Mouse (Mus musculus) intestine, embryonic 15.5 days (tissue): ENCODE results near the gene Tsga10ip. TPM values are rescaled to one million over a fixed set of nuclear protein-coding genes. Genes with fewer than 3 reads are reported as not detected.
A peak's percentile ranks its signal among the peaks of the same experiment; 100 is the strongest.

ENCODE experiments used
- ATAC-seq: fragments of 200-750 bp; cut with Nextera tagmentation; 2 replicates; pipeline ENCODE4 v1.8.0; 2017; ENCODE audit warnings: moderate TSS enrichment, moderate library complexity
- H3K27ac ChIP-seq: fragments of 300-500 bp; sonication (generic); 2 replicates; pipeline ENCODE4 v1.5.1; 2015; ENCODE audit warnings: mild to moderate bottlenecking, inconsistent platforms
- H3K27me3 ChIP-seq: fragments of 300-500 bp; sonication (generic); replicated peaks from 2 replicates; pipeline ENCODE4 v1.6.1; 2015; ENCODE audit warnings: inconsistent platforms
- H3K36me3 ChIP-seq: fragments of 300-500 bp; sonication (generic); 2 replicates; pipeline ENCODE4 v1.6.1; 2015; ENCODE audit warnings: inconsistent platforms
- H3K4me1 ChIP-seq: fragments of 300-500 bp; sonication (generic); replicated peaks from 2 replicates; pipeline ENCODE4 v1.6.1; 2015; ENCODE audit warnings: inconsistent platforms
- H3K4me2 ChIP-seq: fragments of 300-500 bp; sonication (generic); replicated peaks from 2 replicates; pipeline ENCODE4 v1.6.1; 2015; ENCODE audit warnings: mild to moderate bottlenecking, inconsistent platforms
- H3K4me3 ChIP-seq: fragments of 300-500 bp; sonication (generic); replicated peaks from 2 replicates; pipeline ENCODE4 v1.5.1; 2015; ENCODE audit warnings: inconsistent platforms
- H3K9ac ChIP-seq: fragments of 300-500 bp; sonication (generic); 2 replicates; pipeline ENCODE4 v1.6.1; 2015; ENCODE audit warnings: inconsistent platforms
- H3K9me3 ChIP-seq: fragments of 300-500 bp; sonication (generic); 2 replicates; pipeline ENCODE4 v1.6.1; 2016; ENCODE audit warnings: inconsistent platforms
- WGBS: fragments of 180-500 bp; shearing (Covaris S2); methylation state at CpG from one replicate; pipeline ENCODE4 v1.1.7; 2015; 5-methylcytosine and 5-hydroxymethylcytosine counted together
- polyA plus RNA-seq: library from polyadenylated mRNA; unstranded; fragments of >200 nt; fragmentation: Nextera tagmentation; extraction: Ambion mirVana; gene quantifications from 2 replicates; pipeline ENCODE4 v1.2.1, GENCODE M21; 2015

Tsga10ip gene
- polyA plus RNA-seq, 1 experiment from 2014 or later = 4.3 TPM

- H3K27me3 ChIP-seq = no peaks in the 10 kb centered on the region
- no peaks in the 10 kb centered on the region for H3K9me3 ChIP-seq
- no peaks in the 10 kb centered on the region for H3K36me3 ChIP-seq
- H3K27ac ChIP-seq = no peak overlapping the region
- H3K4me1 ChIP-seq = peaks cover 4% of the 10 kb centered on the region; the same call in 1 of the 2 replicates
- peak overlapping the region; percentile 74 for H3K4me2 ChIP-seq
- 5% methylated on average over 34 of the region's 34 CpGs for WGBS
- H3K4me3 ChIP-seq = peak overlapping the region; percentile 40
- ATAC-seq = peak; percentile 86
- peak overlapping the region; percentile 49 for H3K9ac ChIP-seq
Observed at GRCm38 (mm10) chr19:5348526-5349501, 53.5 kb downstream of the Tsga10ip start.

GRCm38 (mm10) chr19:5348064-5348463 is 54.3 kb downstream of the Tsga10ip start:
- H3K4me3 ChIP-seq = no peak overlapping the region
- WGBS = 79% methylated on average over 6 of the region's 6 CpGs
- ATAC-seq = no peak
- peaks cover 4% of the 10 kb centered on the region; the same call in 1 of the 2 replicates for H3K4me1 ChIP-seq
- no peak overlapping the region for H3K4me2 ChIP-seq
- H3K27ac ChIP-seq = no peak overlapping the region
- no peak overlapping the region for H3K9ac ChIP-seq
- no peaks in the 10 kb centered on the region for H3K36me3 ChIP-seq
- no peaks in the 10 kb centered on the region for H3K9me3 ChIP-seq
- H3K27me3 ChIP-seq = no peaks in the 10 kb centered on the region

GRCm38 (mm10) chr19:5345297-5346131 is 56.8 kb downstream of the Tsga10ip start:
- no peak overlapping the region for H3K9ac ChIP-seq
- H3K27ac ChIP-seq = no peak overlapping the region
- H3K4me2 ChIP-seq = no peak overlapping the region
- 70% methylated on average over 6 of the region's 6 CpGs for WGBS
- H3K4me3 ChIP-seq = no peak overlapping the region
- ATAC-seq = no peak
- H3K4me1 ChIP-seq = peaks cover 4% of the 10 kb centered on the region; the same call in 1 of the 2 replicates
- H3K9me3 ChIP-seq = no peaks in the 10 kb centered on the region
- H3K36me3 ChIP-seq = no peaks in the 10 kb centered on the region
- H3K27me3 ChIP-seq = no peaks in the 10 kb centered on the region

GRCm38 (mm10) chr19:5341360-5341759 is 61.0 kb downstream of the Tsga10ip start:
- Histone ChIP-seq H3K4me3 (no peak overlapping the region), H3K4me2 (no peak overlapping the region), H3K36me3 (no peaks in the 10 kb centered on the region), H3K4me1 (no peaks in the 10 kb centered on the region), H3K9me3 (no peaks in the 10 kb centered on the region), H3K27ac (no peak overlapping the region), H3K9ac (no peak overlapping the region), H3K27me3 (no peaks in the 10 kb centered on the region)
- WGBS = 90% methylated on average over 7 of the region's 7 CpGs
- no peak for ATAC-seq

Other genes starting within 250 kb of the Tsga10ip start
- 15.6 and 15.8 TPM in 2 replicates for gene Pacs1, start 129.4 kb downstream of the Tsga10ip start, polyA plus RNA-seq
- gene Sf3b2, start 107.1 kb downstream of the Tsga10ip start, polyA plus RNA-seq = 282 and 289 TPM in 2 replicates
- gene Gal3st3, start 104.2 kb downstream of the Tsga10ip start, polyA plus RNA-seq = 2.1 and 2.4 TPM in 2 replicates
- not detected in 2 replicates for gene Catsper1, start 66.8 kb downstream of the Tsga10ip start, polyA plus RNA-seq
- gene Cst6, start 53.0 kb downstream of the Tsga10ip start, polyA plus RNA-seq = 15.9 and 19.8 TPM in 2 replicates
- 53.9 and 58.2 TPM in 2 replicates for gene Eif1ad, start 35.8 kb downstream of the Tsga10ip start, polyA plus RNA-seq
- 474 and 479 TPM in 2 replicates for gene Banf1, start 35.4 kb downstream of the Tsga10ip start, polyA plus RNA-seq
- 61.2 and 66.4 TPM in 2 replicates for gene Sart1, start 13.8 kb downstream of the Tsga10ip start, polyA plus RNA-seq
- 198 and 200 TPM in 2 replicates for gene Drap1, start 22.5 kb upstream of the Tsga10ip start, polyA plus RNA-seq
- 42.6 and 45.8 TPM in 2 replicates for gene AI837181, start 22.6 kb upstream of the Tsga10ip start, polyA plus RNA-seq
- gene Fosl1, start 45.0 kb upstream of the Tsga10ip start, polyA plus RNA-seq = not detected in 2 replicates
- gene Ccdc85b, start 55.4 kb upstream of the Tsga10ip start, polyA plus RNA-seq = 8.2 and 8.7 TPM in 2 replicates
- 95.1 and 99.4 TPM in 2 replicates for gene Fibp, start 58.1 kb upstream of the Tsga10ip start, polyA plus RNA-seq
- 2.1 and 2.9 TPM in 2 replicates for gene Ctsw, start 66.0 kb upstream of the Tsga10ip start, polyA plus RNA-seq
- 118 TPM in 2 replicates for gene Efemp2, start 71.4 kb upstream of the Tsga10ip start, polyA plus RNA-seq
- 29.5 and 29.8 TPM in 2 replicates for gene Mus81, start 85.9 kb upstream of the Tsga10ip start, polyA plus RNA-seq
- gene Cfl1, start 87.9 kb upstream of the Tsga10ip start, polyA plus RNA-seq = 2,332 and 2,514 TPM in 2 replicates
- gene 1700020D05Rik, start 101.3 kb upstream of the Tsga10ip start, polyA plus RNA-seq = not detected in 2 replicates
- gene Snx32, start 108.0 kb upstream of the Tsga10ip start, polyA plus RNA-seq = 7.2 and 8.0 TPM in 2 replicates
- gene Ovol1, start 158.1 kb upstream of the Tsga10ip start, polyA plus RNA-seq = 19.3 TPM in 2 replicates
- gene Ap5b1, start 165.5 kb upstream of the Tsga10ip start, polyA plus RNA-seq = 7.9 and 9.9 TPM in 2 replicates
- 128 and 149 TPM in 2 replicates for gene Rnaseh2c, start 199.3 kb upstream of the Tsga10ip start, polyA plus RNA-seq
- gene Kat5, start 207.7 kb upstream of the Tsga10ip start, polyA plus RNA-seq = 44.1 and 47.3 TPM in 2 replicates
- 43.0 and 43.3 TPM in 2 replicates for gene Rela, start 235.0 kb upstream of the Tsga10ip start, polyA plus RNA-seq